Mouse (Mus musculus): ENCODE measurements around the gene Plekhm1.
"Not testable (repeated sequence)": the region's sequence is repeated elsewhere in the genome, so short reads cannot be mapped to it uniquely, and the experiment has no call there.

Gene Plekhm1

GRCm38 (mm10) chr11:103339414-103340119 lies 72.9 kb downstream of the Plekhm1 start:
- peak; percentile 83 for DNase-seq (ENCODE audit: low spot score)

GRCm38 (mm10) chr11:103338671-103339070 lies 73.8 kb downstream of the Plekhm1 start:
- DNase-seq (ENCODE audit: low spot score), result no peak

DNA sequence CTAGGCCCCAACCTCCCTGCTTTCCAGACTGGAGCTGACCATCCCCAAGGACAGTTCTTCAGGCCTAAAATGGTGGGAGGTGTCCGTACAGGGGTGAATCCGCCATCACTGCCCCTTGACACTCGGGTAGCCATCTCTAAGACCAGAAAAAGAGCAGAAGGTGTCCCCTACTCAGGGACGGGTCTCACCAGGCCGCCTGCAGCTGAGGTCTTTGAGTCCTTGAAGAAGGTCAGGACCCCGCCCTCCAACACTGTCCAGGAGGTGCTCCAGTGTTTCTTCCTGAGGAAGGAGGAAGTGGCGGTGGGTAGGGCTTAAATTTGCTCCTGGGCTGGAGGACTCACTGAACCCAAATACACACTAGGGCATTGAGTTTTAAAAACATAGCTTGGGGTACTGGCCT lies 74.4 kb downstream of the Plekhm1 start:
- DNase-seq (ENCODE audit: low spot score), result no peak

DNA sequence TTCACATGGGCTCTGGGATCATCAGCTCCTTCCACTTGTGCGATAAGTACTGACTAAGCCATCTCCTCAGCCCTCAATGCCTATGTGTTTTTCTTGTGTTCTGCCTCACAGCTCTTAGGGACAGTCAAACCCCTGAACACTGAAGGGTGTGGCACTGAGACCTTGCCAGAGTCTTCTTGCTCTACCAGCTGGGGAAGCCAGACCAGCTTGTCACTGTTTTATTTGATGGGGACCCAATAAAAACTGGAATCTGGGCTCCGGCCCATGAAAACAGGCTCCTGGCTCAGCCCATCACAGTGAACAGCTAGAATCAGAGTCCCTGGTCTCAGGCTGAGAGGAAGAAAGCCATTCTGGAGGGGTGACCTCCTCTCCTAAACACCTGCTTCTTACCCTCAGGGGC lies 75.3 kb downstream of the Plekhm1 start:
- DNase-seq (ENCODE audit: low spot score), result no peak

DNA sequence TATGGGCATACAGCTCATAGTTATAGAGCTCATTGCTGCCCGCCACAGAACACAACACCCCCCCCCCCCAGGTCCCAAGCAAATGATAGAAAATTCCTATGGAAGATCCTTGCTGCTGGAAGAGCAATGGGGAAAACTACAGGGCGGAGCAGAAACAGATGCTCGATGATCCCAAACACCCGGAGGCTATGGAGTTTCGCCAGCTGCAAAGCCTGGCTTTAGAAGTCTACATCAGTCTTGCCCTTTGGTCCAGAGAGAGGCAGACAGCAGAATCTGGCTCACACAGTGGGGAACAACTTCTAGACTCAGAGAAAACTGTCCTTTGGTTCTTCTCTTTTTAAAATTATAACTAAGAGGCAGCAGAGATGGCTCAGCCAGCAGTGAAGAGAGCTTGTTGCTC lies 76.9 kb downstream of the Plekhm1 start:
- no peak for DNase-seq (ENCODE audit: low spot score)

- DNase-seq (ENCODE audit: low spot score), result no peak
Measured at GRCm38 (mm10) chr11:103334925-103335324, 77.6 kb downstream of the Plekhm1 start.

GRCm38 (mm10) chr11:103333719-103334398 lies 78.6 kb downstream of the Plekhm1 start:
- DNase-seq (ENCODE audit: low spot score), result no peak

DNA sequence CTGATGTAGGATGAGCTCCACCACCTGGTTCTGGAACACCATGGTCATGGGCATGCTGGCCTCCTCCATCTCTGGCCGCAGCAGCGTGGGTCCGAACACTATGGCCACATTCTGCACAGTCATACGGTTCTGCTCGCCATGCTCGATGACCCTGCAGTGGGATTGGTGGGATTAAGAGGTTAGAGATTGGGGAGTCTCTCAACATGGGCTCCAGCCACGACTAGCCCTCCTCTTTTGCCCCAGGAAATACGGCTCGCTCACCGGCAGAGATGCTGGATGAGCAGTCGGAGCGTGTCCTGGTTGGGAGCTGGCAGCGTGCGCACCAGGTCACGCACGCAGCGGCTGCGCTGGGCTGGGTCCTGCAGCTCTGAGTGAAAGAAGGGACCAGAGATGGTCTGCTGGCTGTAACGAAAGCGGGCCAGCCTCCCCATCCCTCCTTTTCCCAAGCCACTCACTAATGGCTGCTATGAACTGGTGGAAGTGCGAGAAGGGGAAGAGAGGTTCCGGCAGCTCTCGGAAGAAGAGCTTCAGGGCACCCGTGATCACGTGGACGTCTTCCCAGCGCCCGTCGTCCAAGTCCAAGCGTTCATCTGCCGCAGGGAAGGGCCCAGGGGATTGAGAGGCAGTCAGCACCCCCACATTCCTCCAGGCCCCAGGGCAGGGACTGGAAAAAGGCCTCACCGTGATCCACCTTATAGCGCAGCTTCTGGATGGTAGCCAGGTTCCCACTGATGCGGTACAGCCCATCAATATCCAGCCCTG lies 79.4 kb downstream of the Plekhm1 start:
- no peak for DNase-seq (ENCODE audit: low spot score)

DNA sequence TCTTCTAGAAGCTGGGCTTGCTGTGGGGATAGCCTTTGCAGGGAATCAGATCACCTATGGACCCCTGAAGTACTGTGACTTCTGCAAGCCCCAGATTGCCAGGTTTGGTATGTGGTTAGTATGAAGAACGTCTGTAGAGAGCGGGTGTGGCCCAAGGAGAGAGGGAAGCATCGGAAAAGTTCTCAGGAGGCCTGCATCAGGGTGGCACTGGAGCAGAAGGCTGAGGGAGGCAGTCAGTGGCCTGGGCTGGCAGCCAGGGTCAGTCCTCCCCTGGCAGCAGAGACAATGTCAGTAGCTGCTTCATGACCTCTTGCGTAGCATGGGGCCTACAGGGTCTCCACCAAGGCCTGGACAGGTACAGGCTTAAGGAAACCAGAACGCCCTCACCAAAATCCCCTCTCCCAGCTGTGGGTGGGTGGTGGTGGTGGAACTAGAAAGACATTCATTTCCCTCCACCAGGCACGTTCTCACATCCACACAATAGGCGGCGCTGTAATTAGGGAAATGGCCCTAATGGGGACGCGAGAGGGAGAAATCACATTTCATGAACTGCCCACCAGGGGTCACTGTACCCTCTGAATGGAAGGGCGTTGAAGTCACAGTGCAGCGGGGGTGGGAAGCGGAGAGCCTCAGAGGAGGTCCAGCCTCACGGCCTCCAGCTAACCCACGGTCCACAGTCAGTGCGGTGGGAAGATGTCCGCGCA lies 80.1 kb downstream of the Plekhm1 start:
- DNase-seq (ENCODE audit: low spot score), result peak; percentile 67

GRCm38 (mm10) chr11:103331502-103332185 lies 80.8 kb downstream of the Plekhm1 start:
- no peak for DNase-seq (ENCODE audit: low spot score)

GRCm38 (mm10) chr11:103330651-103331319 lies 81.7 kb downstream of the Plekhm1 start:
- no peak for DNase-seq (ENCODE audit: low spot score)

DNA sequence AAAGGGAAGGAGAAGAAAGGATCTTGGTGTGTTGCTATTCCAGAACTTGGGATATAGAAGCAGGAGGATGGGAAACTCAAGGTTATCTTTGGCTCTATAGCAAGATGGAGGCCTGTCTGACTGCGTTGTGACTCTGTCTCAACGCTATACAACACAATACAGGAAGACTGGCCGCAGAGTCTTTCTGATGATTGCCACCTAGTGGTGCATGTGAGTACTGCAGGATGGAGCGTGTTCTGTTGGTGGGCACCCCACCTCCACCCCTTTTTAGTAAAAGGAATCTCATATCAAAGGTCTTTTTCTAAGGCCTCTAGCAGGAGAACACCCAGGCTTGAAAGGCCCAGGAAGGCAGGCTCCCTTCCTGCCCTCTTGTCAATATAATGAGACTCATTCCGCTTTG lies 85.5 kb downstream of the Plekhm1 start:
- peak; percentile 33 for DNase-seq (ENCODE audit: low spot score)

GRCm38 (mm10) chr11:103325172-103325571 lies 87.3 kb downstream of the Plekhm1 start:
- DNase-seq (ENCODE audit: low spot score), result no peak

DNA sequence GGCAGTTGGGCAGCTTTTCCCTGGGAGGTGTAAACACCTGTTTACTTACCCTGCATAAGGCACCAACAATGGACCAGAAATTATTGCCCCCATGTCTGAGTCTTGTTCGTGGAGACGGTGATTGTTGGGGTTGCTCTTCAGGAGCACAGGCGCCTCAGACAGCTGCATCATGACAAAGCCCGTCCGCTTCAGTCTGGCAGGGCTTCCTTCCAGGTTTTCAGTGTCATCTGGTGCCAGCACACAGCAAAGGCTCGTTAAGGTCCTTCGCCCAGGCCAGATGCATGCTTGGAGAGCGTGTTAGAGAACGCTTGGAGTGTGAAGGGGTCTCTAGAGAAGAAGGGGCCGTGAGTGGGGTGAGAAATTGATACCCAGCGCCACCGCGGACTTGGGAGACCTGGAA lies 87.8 kb downstream of the Plekhm1 start:
- DNase-seq (ENCODE audit: low spot score), result no peak

DNA sequence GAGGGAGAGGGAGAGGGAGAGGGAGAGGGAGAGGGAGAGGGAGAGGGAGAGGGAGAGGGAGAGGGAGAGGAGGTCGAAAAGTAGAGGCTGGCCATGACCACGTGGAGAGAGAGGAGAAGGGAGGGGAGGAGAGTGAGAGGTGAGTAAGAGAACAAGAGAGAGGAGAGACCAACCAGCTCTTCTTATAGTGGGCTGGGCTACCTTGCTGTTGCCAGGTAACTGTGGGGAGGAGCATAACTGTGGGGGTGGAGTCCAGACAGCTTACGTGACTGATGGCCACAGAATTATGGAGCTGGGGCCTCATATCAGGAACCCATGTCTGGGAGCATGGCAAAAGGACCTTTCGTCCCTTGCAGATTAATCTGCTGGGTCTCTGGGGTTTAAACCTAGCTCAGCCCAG lies 89.7 kb downstream of the Plekhm1 start:
- DNase-seq (ENCODE audit: low spot score), result not testable (repeated sequence)

DNA sequence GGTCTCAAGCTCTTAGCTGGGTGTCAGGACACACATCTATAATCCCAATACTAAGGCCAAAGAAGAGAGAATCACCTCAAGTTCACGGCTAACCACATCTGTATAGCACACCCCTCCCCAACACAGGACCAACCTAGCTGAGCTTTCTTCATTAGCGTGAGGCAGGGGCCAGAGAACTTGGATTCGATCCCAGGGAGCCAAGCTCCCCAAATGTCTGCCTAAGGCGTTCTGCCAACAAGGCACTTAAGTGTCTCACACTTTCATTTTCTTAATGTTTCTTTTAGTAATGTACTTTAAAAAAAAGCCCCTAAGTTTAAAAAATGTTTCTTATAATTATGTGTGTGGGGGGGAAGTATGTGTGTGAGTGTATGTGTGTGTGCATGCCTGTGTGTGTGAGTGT lies 91.8 kb downstream of the Plekhm1 start:
- DNase-seq (ENCODE audit: low spot score), result no peak

GRCm38 (mm10) chr11:103320196-103320595 lies 92.3 kb downstream of the Plekhm1 start:
- DNase-seq (ENCODE audit: low spot score), result no peak

DNA sequence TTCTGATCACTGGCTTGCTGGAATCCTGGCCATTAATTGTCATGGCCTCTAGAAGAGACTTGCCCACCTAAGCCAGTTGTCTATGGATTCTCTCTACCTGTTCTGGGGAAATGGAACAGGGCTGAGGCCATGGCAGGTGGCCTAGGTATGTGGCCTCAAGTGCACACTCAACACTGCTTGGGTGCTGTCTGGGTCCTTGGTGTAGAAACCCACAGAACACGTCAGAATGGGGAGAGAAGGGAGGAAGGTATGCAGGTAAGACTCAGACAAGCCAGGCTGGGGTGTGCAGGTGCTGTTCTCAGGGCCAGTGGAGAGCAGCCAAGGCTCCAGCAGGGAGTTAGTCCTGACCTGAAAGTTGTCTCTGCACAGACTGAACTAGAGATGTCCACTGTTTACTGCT lies 94.4 kb downstream of the Plekhm1 start:
- DNase-seq (ENCODE audit: low spot score), result no peak

DNA sequence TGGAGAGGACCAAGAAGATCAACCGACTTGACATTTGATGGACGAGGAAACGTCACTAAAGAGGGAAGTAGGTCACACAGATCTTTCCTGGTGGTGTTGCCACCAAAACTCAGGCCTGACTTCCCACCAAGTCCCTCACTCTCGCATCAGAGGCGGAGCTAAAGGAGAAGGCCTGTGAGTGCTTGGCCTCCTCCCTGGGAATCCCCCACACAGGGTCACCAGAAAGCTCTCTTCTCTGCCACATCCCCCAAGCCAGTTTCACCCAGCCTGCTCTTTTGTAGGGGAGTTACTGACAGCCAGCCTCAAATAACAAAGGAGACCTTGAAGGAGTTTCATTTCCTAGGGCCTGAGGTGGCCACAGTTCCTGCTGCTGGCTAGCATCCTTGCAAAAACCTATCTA lies 97.1 kb downstream of the Plekhm1 start:
- DNase-seq (ENCODE audit: low spot score), result no peak

- DNase-seq (ENCODE audit: low spot score), result no peak
Measured at GRCm38 (mm10) chr11:103314736-103315374, 97.6 kb downstream of the Plekhm1 start.

All from yolk sac, embryonic 10.5 days (tissue).